16 mouse cellular contexts compared by ENCODE assay signal in the genomic region with DNA sequence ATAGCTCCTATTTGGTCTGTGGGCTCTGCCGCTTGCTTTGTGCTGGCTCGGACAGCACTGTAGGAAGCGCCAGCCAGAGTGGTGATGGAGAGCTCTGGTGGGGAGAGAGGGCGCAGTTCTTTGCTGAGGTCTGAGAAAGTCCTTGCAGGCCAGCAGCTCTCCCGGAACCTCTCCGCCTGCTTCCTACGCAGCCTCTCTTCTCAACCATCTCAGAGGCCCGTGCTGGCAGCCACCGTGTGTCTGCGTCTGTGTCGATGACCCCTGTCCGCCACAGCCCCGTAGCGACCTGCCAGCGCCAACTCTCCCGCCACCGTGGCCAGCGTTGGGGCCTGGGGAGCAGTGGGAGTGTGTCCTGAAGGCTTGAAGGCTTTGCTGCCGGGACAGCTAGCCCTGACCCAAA. TPM values are rescaled to one million over a fixed set of nuclear protein-coding genes. Genes with fewer than 3 reads are reported as not detected.
DNase-seq lines count a peak whose midpoint lies in the region; ATAC-seq and TF ChIP-seq lines count a peak whose summit lies in the region.
"Had no signal": no experiment of that assay in that cellular context is flagged by ENCODE, and none has a peak within 500 bp of the region (broad histone marks: within the 10 kb centered on the region; RNA-seq: fewer than 3 reads in every experiment).

No protein-coding gene starts in this region.

- H3K4me2 ChIP-seq in midbrain, embryonic 11.5 days = peak overlapping the region; percentile 57
- H3K4me2 ChIP-seq: limb, embryonic 15.5 days had no signal

- peaks cover 99% of the 10 kb centered on the region for H3K27me3 ChIP-seq in embryonic facial prominence, embryonic 10.5 days (replicated peaks; ENCODE audit: low read depth, poor library complexity, severe bottlenecking)
- peaks cover 72% of the 10 kb centered on the region for H3K27me3 ChIP-seq in midbrain, embryonic 11.5 days (ENCODE audit: control insufficient read depth, insufficient read depth, low read length)

- H3K27ac ChIP-seq in ES-E14 (ENCODE audit: insufficient read depth, low read depth, low read length, poor library complexity, severe bottlenecking) = no peak overlapping the region
- no peak overlapping the region for H3K27ac ChIP-seq in embryonic facial prominence, embryonic 10.5 days (replicated peaks)
- H3K27ac ChIP-seq in midbrain, embryonic 11.5 days (ENCODE audit: low read depth, low read length) = no peak overlapping the region; the same call in 1 of the 2 replicates
- H3K27ac ChIP-seq: limb, embryonic 15.5 days had no signal

- H3K9ac ChIP-seq in ES-E14 (ENCODE audit: insufficient read depth, low read depth, low read length, poor library complexity, severe bottlenecking) = no peak overlapping the region
- H3K9ac ChIP-seq in midbrain, embryonic 11.5 days (ENCODE audit: low read length) = peak overlapping the region; percentile 81
- H3K9ac ChIP-seq: limb, embryonic 15.5 days had no signal

- H3K9me3 ChIP-seq in ES-E14 (ENCODE audit: control insufficient read depth, insufficient read depth, low read depth, low read length) = no peaks in the 10 kb centered on the region
- no peaks in the 10 kb centered on the region for H3K9me3 ChIP-seq in embryonic facial prominence, embryonic 10.5 days
- no peaks in the 10 kb centered on the region for H3K9me3 ChIP-seq in midbrain, embryonic 11.5 days (ENCODE audit: control insufficient read depth, low read length)
- H3K9me3 ChIP-seq: limb, embryonic 15.5 days had no signal

- peaks cover 2 to 11% of the 10 kb centered on the region in 2 experiments; a peak in 2 of 4 replicates for H3K4me1 ChIP-seq in ES-E14 (ENCODE audit: control insufficient read depth in 2 of 2, insufficient read depth in 2 of 2, low read length in 2 of 2, poor library complexity in 1 of 2)
- peaks cover 22% of the 10 kb centered on the region for H3K4me1 ChIP-seq in embryonic facial prominence, embryonic 10.5 days
- peaks cover 25% of the 10 kb centered on the region for H3K4me1 ChIP-seq in midbrain, embryonic 11.5 days (ENCODE audit: control insufficient read depth, insufficient read depth, low read length)

- H3K36me3 ChIP-seq in ES-E14 (ENCODE audit: control insufficient read depth, insufficient read depth, low read length, poor library complexity, severe bottlenecking) = no peaks in the 10 kb centered on the region
- H3K36me3 ChIP-seq in embryonic facial prominence, embryonic 10.5 days (replicated peaks) = no peaks in the 10 kb centered on the region
- no peaks in the 10 kb centered on the region for H3K36me3 ChIP-seq in midbrain, embryonic 11.5 days (ENCODE audit: control insufficient read depth, insufficient read depth, low read length)
- H3K36me3 ChIP-seq: limb, embryonic 15.5 days had no signal

- TF ChIP-seq CTCF in brain, embryonic 14.5 days (IDR thresholded peaks at IDR 0.05; ENCODE audit: borderline replicate concordance, extremely low read depth, insufficient read depth, insufficient read length) = no peak

- peak overlapping the region; percentile 24 to 31; a peak in 2 of 4 replicates for H3K4me3 ChIP-seq in ES-E14 (ENCODE audit: insufficient read depth in 1 of 2, low read depth in 1 of 2, low read length in 2 of 2, poor library complexity in 1 of 2, severe bottlenecking in 1 of 2)
- 0 out of 2 replicates have a peak overlapping the region, but pooled peaks have one; percentile 13 for H3K4me3 ChIP-seq in embryonic facial prominence, embryonic 10.5 days
- peak overlapping the region; percentile 43 for H3K4me3 ChIP-seq in midbrain, embryonic 11.5 days (ENCODE audit: low read depth, low read length)
- H3K4me3 ChIP-seq: limb, embryonic 15.5 days had no signal

- in situ Hi-C loops in ES-E14 (cut with MboI; ENCODE audit: low sequenced_read_pairs in 2 of 2, unreplicated experiment in 2 of 2) = no loop called here

- DNase-seq in ES-E14 (ENCODE audit: low read depth, low spot score) = no peak
- peak; percentile 54 for DNase-seq in brain, embryonic 14.5 days (ENCODE audit: low read depth)
- peak; percentile 66 for DNase-seq in embryonic facial prominence, embryonic 10.5 days (ENCODE audit: low spot score)
- peak; percentile 97 for DNase-seq in midbrain, embryonic 11.5 days (ENCODE audit: low spot score, missing footprints)
- no peak for DNase-seq in right cerebral cortex, postnatal 36 days (ENCODE audit: low spot score in 2 of 2)
- DNase-seq in kidney, adult 18-20 months = no peak
- DNase-seq: adrenal gland, postnatal 36 days; gastrocnemius, postnatal 25 days; kidney, adult 2 months; spleen, adult 18-20 months had no signal

- ATAC-seq in midbrain, embryonic 11.5 days (ENCODE audit: low FRiP score) = no peak
- ATAC-seq in megakaryocyte-erythroid progenitor cell, adult 5-6 weeks (replicated peaks; ENCODE audit: low FRiP score, low TSS enrichment, poor library complexity, severe bottlenecking) = no peak
- ATAC-seq: forebrain, embryonic 14.5 days; lung, postnatal 0 days had no signal

- TF ChIP-seq POLR2A in brain, embryonic 14.5 days (IDR thresholded peaks at IDR 0.05; ENCODE audit: borderline replicate concordance, extremely low read depth, insufficient read depth, insufficient read length, poor library complexity, severe bottlenecking) = no peak

- WGBS in embryonic facial prominence, embryonic 10.5 days = 1% methylated on average over 19 of the region's 19 CpGs
- under 1% methylated on average over 19 of the region's 19 CpGs for WGBS in midbrain, embryonic 11.5 days

TF ChIP-seq in ES-E14, 5 proteins besides CTCF, POLR2A, EP300 and RAD21:
- TF ChIP-seq CHD2 (IDR thresholded peaks at IDR 0.05; ENCODE audit: low read depth, low read length) (no peak), HCFC1 (IDR thresholded peaks at IDR 0.05; ENCODE audit: borderline replicate concordance, insufficient read depth, low read length) (no peak), MAFK (IDR thresholded peaks at IDR 0.05; ENCODE audit: insufficient read depth, low read depth, low read length) (no peak), ZC3H11A (IDR thresholded peaks at IDR 0.05; ENCODE audit: borderline replicate concordance, low read depth, low read length) (no peak), ZNF384 (IDR thresholded peaks at IDR 0.05; ENCODE audit: low read depth, low read length) (no peak)

RNA-seq across cellular contexts. Expression of a gene that starts 5.4 kb away (rescaled TPM):
- 3.2 and 3.3 TPM in 2 replicates for total RNA-seq in ES-E14 (2012; rRNA removed)
- polyA plus RNA-seq in brain, embryonic 14.5 days (2012; rRNA removed) = 16.2 and 30.9 TPM in 2 replicates
- polyA plus RNA-seq in embryonic facial prominence, embryonic 10.5 days (2016; fragmentation: Nextera tagmentation; extraction: Ambion mirVana) = 0.05 TPM in 1 of 2 replicates, not detected in the other
- polyA plus RNA-seq in midbrain, embryonic 11.5 days (2014; fragmentation: Nextera tagmentation; extraction: Ambion mirVana) = 2.4 and 2.9 TPM in 2 replicates
- total RNA-seq in megakaryocyte-erythroid progenitor cell, adult 5-6 weeks (2014; fragmentation: Nextera tagmentation) = not detected in 2 replicates
- not detected in 2 replicates for total RNA-seq in megakaryocyte-erythroid progenitor cell, adult 5-6 weeks (2017)
- total RNA-seq: monocyte, adult 5-6 weeks had no signal
- polyA plus RNA-seq: forebrain, embryonic 14.5 days; heart, embryonic 14.5 days; limb, embryonic 15.5 days; lung, postnatal 0 days had no signal

Comparison
In these comparisons a context has a peak if more than half of its experiments do, and no peak if none do; other contexts are left out.
1. DNase-seq: peak in brain, embryonic 14.5 days (single experiment), embryonic facial prominence, embryonic 10.5 days (single experiment) and midbrain, embryonic 11.5 days (single experiment); none in ES-E14 (single experiment), right cerebral cortex, postnatal 36 days (0 of 2) and kidney, adult 18-20 months (single experiment).
2. Peak in every context shown above with its lines, with median percentiles within 50 percentile points of each other: H3K4me3 ChIP-seq.